Comparison of ENCODE assay signal across 9 mouse cellular contexts in the genomic region with DNA sequence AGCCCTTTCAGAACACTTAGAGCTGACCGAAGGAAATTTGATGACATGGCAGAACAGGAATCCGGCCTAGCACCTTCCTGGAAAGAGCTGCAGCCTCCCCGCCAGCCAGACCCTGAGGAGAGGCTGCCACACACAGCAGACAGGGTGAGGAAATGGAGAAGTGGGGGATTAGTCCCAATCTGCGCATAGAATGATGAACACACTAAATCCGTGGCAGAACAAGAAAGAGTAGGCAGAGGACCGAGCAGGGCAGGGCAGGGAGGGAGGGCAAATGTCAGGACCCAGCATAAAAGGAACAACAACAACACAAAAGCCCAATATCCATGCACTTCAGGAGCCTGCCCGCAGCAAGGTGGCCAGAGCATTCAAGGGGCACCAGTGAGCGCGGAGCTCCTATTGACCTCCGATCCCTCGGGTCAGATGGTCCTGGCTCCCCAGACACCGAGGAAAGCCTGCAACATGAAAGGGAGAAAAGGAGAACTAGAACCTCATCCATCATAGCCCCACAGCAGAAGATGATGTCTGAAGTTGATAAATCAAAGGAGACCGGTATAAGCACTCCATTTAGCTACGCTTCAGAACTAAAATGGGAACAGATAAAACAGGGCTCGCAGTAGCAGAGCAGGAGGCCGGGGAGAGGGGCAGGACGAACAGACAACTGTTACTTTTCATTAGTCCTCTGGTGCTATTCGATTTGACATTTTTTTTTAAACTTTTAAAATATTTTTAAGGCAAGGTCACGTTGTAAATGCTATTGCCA.
DNase-seq lines count a peak whose midpoint lies in the region; ATAC-seq lines count a peak whose summit lies in the region.
"Had no signal": no experiment of that assay in that cellular context is flagged by ENCODE, and none has a peak within 500 bp of the region (broad histone marks: within the 10 kb centered on the region; RNA-seq: fewer than 3 reads in every experiment).

No protein-coding gene starts in this region.

- no peaks in the 10 kb centered on the region for H3K36me3 ChIP-seq in heart, embryonic 12.5 days
- no peaks in the 10 kb centered on the region for H3K36me3 ChIP-seq in hindbrain, embryonic 15.5 days
- H3K36me3 ChIP-seq in macrophage (ENCODE audit: inconsistent target), result no peaks in the 10 kb centered on the region
- H3K36me3 ChIP-seq: embryonic facial prominence, embryonic 15.5 days had no signal

- H3K4me1 ChIP-seq in heart, embryonic 12.5 days (replicated peaks), result peaks cover 42% of the 10 kb centered on the region
- peaks cover 17% of the 10 kb centered on the region for H3K4me1 ChIP-seq in hindbrain, embryonic 15.5 days (replicated peaks)

- no peak for DNase-seq in heart, postnatal 25 days (ENCODE audit: low spot score)
- DNase-seq in adrenal gland, postnatal 10 days, result peak; percentile 32
- DNase-seq in B cell, adult 2 months, result no peak
- no peak for DNase-seq in frontal cortex, adult 2 months (ENCODE audit: extremely low spot score in 1 of 2, low spot score in 1 of 2)
- no peak for DNase-seq in layer of hippocampus, postnatal 10 days (ENCODE audit: low spot score in 2 of 2)

- H3K4me2 ChIP-seq in heart, embryonic 12.5 days, result peak overlapping the region; percentile 52
- no peak overlapping the region; the same call in 1 of the 2 replicates for H3K4me2 ChIP-seq in hindbrain, embryonic 15.5 days
- H3K4me2 ChIP-seq: embryonic facial prominence, embryonic 15.5 days had no signal

- no peaks in the 10 kb centered on the region for H3K27me3 ChIP-seq in heart, embryonic 12.5 days (replicated peaks)
- H3K27me3 ChIP-seq in hindbrain, embryonic 15.5 days, result 0 out of 2 replicates have a peak, but pooled peaks cover 7% of the 10 kb centered on the region

- 24% methylated on average over 19 of the region's 19 CpGs for WGBS in heart, embryonic 12.5 days
- WGBS in hindbrain, embryonic 15.5 days, result 16% methylated on average over 19 of the region's 19 CpGs
- WGBS in macrophage (ENCODE audit: missing documents), result 23% methylated on average over 19 of the region's 19 CpGs

- intact Hi-C loops in heart, postnatal 25 days (cut with DNase I), result no loop called here

- H3K79me2 ChIP-seq in macrophage (ENCODE audit: inconsistent target), result no peaks in the 10 kb centered on the region

- peaks cover 7% of the 10 kb centered on the region; the same call in 1 of the 2 replicates for H3K9me3 ChIP-seq in heart, embryonic 12.5 days (replicated peaks)
- no peaks in the 10 kb centered on the region for H3K9me3 ChIP-seq in hindbrain, embryonic 15.5 days
- H3K9me3 ChIP-seq: embryonic facial prominence, embryonic 15.5 days had no signal

- H3K4me3 ChIP-seq in heart, embryonic 12.5 days, result no peak overlapping the region
- no peak overlapping the region for H3K4me3 ChIP-seq in hindbrain, embryonic 15.5 days
- no peak overlapping the region for H3K4me3 ChIP-seq in macrophage (ENCODE audit: inconsistent target)
- H3K4me3 ChIP-seq: embryonic facial prominence, embryonic 15.5 days had no signal

- 0 out of 2 replicates have a peak, but pooled peaks have one; percentile 50 for ATAC-seq in heart, embryonic 12.5 days (ENCODE audit: insufficient number of reproducible peaks, low FRiP score)
- ATAC-seq in hindbrain, embryonic 15.5 days (ENCODE audit: low FRiP score, low read depth), result peak; percentile 34; the same call in 1 of the 2 replicates

- 0 out of 2 replicates have a peak overlapping the region, but pooled peaks have one; percentile 36 for H3K9ac ChIP-seq in heart, embryonic 12.5 days
- no peak overlapping the region for H3K9ac ChIP-seq in hindbrain, embryonic 15.5 days
- H3K9ac ChIP-seq: embryonic facial prominence, embryonic 15.5 days had no signal

- H3K27ac ChIP-seq in heart, embryonic 12.5 days (ENCODE audit: poor library complexity, severe bottlenecking), result peak overlapping the region; percentile 69
- no peak overlapping the region for H3K27ac ChIP-seq in hindbrain, embryonic 15.5 days (replicated peaks)
- peak overlapping the region; percentile 76 for H3K27ac ChIP-seq in macrophage
- H3K27ac ChIP-seq: embryonic facial prominence, embryonic 15.5 days had no signal
